Mouse (Mus musculus): ENCODE data around the gene Casp8.
"Not testable (repeated sequence)": the region's sequence is repeated elsewhere in the genome, so short reads cannot be mapped to it uniquely, and the experiment has no call there.

Gene Casp8

DNA sequence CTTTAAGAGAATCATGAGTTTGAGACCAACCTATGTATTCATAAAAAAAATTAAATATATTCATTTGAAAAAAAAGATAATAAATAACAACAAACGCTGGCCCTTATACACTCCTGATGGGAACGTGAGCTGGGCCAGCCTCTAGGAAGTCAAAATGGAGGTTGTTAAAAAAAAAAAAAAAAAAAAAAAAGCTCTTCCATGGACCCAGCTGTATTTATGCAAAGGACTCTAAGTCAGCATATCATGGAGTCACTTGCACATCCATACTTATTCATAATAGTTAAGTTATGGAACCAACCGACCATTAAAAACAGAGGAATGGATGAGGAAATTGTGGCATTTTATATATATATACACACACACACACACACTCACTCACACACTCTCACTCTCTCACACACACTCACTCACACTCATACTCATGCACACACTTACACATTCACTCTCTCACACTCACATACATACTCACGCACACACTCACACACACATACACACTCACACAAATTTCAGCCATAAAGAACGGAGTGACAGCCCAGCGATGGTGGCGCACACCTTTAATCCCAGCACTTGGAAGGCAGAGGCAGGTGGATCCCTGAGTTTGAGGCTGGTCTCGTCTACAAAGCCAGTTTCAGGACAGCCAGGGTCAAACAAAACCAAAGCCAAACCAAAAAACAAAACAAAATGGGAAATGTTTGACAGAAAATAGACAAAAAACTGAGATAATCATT lies 6.5 kb downstream of the Casp8 start:
- no peak for DNase-seq

DNA sequence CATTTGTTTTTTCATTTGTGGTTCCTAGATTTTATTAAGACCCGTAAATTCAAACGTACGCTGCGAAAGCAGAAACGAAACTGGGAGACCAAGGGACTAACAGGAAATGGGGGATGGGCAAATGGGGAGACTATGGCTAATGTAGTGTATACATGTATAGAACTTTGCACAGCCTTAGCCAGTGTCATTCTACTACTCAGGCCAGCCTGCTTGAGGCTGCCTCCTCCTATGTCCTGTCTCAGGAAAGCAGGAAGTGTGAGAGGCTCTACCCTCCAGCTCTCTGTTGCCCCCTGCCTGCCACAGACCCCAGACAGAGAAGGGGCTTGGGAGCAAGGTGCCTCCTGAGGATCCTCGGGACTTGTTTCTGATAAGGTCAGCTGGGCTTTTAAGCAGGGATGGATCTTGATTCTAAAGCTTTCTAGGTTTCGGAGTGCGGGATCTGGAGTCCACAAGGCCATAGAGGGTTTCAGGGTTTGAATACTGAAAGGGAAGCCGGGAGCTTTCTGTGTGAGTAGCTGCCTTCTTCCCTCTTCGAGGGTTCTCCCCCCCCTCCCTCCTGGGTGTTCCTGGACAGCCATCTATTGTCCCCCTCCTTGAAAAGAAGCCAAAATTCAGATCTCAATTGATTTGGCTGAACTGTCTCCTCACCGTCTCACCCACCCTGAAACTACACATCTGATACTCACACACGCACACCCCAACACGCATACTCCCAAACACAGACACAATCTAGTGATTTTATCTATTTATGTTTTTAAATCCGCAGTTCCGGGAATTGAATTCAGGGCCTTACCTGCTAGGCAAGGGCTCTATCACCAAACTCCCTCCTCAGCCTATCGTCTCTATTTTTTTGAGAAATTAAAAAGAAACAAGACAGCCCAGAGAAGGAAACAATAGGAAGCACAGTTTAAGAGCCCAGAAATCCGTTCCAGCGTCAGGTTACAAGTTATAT lies 7.4 kb downstream of the Casp8 start:
- peak; percentile 30 to 63 for DNase-seq

DNA sequence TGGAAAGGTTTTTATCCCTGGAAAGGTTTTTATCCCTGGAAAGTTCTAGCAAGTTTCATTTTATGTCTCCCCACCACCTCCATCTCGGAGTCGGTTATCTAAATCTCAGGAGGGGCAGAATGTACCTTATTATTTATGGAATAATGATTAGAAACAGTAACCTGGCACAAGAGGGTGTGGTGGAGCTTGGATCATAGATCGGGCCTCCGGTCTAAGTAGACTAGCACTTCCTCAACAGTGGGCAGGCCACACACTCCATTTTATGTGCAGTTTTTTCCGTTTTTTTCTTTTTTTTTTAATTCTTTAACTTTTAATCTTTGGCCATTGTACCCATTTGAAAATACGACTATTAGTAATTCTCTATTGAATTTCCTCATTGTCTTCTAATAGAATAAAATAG lies 8.4 kb downstream of the Casp8 start:
- no peak for DNase-seq

DNA sequence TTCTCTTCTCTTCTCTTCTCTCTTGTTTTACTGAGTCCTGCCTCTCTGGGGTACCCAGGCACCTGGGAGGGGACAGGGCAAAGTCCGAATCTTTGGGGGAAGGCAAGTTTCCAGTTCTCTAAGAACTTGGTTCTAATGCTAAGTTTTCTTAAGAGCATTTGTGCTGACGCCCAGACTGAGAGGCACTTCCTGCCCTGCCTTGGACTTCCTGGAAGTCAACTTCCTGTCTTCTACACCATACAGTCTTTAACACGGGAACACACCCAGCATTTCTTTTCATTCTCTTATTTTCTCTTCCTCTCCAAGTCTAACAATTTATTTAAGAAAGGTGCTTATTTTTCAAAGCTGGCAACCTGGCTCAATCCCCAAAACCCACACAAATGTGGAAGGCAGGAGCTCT lies 11.5 kb downstream of the Casp8 start:
- DNase-seq: no peak

- no peak for DNase-seq
Measured at GRCm38 (mm10) chr1:58826319-58826718, 31.1 kb downstream of the Casp8 start.

GRCm38 (mm10) chr1:58830741-58831140 lies 35.6 kb downstream of the Casp8 start:
- DNase-seq: no peak

- no peak for DNase-seq
Measured at GRCm38 (mm10) chr1:58832198-58832597, 37.0 kb downstream of the Casp8 start.

DNA sequence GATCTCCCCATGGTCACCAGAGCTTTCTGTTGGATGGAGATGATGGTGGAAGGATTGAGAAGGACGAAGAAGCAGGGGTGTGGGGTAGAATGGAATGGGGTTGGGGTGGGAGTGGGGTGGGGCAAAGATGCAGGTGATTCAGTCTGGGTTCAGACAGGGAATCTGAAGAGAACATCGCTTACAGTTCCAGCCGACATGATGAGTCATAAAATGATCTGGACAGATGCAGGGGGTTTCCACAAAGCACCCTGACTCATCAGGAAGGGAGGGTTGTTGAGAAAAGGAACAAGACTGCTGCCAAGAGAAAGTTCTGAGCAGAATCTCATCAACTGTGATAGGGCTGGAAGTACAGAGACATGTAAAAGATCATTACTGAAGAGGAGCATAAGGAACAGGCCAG lies 61.6 kb downstream of the Casp8 start:
- DNase-seq: not testable (repeated sequence)

DNA sequence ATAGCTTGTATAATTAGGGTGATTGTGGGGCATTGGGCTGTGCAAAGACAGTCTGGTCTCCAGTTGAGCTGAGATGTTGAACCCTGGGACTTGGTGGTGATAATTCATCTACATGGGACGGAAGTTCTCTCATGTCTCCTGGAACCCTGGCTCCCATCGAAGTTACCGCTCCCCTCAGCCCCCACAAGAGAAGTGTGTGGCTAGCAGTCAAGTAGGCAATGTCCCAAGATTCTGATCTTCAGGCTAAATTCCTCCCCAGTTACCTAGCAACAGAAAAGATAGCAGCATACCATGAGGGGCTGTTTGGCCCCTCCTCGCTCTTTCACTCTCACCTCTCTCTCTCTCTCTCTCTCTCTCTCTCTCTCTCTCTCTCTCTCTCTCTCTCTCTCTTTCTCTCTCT lies 64.0 kb downstream of the Casp8 start:
- not testable (repeated sequence) for DNase-seq

DNA sequence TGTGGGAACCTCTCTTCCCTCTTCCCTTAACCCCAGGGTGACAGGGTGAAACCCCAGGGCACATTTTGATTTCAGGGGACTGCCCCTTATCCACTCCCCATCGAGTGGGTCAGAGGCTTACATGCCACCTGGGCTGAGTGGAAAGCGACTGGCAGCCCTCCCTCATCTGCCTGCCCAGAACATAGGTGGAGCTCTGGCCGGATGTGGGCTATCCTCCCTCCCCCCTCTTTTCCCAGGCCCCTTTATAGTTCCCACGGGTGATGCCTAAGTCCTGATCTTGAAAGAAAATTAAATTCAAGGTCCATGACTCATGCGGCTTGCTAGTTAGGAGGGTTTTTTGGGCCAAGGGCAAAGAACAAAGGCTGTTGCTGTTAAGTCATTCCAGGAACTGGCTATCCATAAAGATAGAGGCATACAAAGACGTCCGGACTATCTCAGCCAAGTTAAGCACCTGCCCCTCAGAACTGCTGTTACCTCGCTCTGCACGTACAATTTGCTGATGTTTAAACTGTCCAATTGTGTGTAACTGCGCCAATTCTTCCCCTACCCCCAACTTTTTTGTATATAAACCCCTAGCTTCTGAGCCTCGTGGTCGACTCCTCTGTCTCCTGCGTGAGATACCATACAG lies 64.7 kb downstream of the Casp8 start:
- DNase-seq: peak; percentile 3 to 9

GRCm38 (mm10) chr1:58860586-58860985 lies 65.4 kb downstream of the Casp8 start:
- not testable (repeated sequence) for DNase-seq

- DNase-seq: not testable (repeated sequence)
Measured at GRCm38 (mm10) chr1:58876500-58876899, 81.3 kb downstream of the Casp8 start.

GRCm38 (mm10) chr1:58879291-58879690 lies 84.1 kb downstream of the Casp8 start:
- not testable (repeated sequence) for DNase-seq

DNA sequence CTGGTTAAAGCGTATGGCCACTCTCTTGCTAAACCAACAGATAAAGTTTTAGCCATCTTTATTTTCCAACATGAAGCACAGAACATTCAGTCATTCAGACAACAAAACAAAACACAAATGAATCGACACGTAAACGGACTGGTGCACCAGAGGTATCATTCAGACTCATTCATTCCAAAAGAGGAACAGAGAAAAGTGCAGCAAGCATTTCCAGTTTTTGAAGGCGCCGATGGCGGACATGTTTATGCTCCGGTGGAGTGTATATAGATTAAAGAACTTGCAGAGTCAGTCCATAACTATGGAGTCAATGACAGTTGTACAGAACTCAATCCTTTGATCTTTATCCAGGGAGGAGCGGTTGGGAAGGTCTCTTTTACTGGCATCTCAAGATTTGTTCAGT lies 88.1 kb downstream of the Casp8 start:
- DNase-seq: not testable (repeated sequence)

DNA sequence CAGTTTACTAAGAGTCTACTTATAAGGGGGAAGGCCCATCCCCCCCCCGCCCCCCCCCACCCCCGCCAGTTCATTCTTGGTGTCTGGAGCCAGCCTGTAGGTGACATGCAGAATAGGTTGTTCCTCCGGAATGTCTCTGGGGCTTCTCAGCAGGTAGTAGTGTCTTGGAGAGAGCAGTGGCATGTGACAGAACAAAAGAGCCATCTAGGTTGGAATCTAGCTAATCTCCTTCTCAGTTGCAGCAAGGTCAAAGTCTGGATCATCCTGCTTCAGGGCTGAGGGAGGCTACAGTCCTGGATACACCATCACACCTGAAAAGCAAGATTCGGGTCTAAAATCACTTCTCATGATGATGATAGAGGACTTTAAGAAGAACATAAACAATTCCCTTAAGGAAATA lies 90.5 kb downstream of the Casp8 start:
- DNase-seq: no peak

DNA sequence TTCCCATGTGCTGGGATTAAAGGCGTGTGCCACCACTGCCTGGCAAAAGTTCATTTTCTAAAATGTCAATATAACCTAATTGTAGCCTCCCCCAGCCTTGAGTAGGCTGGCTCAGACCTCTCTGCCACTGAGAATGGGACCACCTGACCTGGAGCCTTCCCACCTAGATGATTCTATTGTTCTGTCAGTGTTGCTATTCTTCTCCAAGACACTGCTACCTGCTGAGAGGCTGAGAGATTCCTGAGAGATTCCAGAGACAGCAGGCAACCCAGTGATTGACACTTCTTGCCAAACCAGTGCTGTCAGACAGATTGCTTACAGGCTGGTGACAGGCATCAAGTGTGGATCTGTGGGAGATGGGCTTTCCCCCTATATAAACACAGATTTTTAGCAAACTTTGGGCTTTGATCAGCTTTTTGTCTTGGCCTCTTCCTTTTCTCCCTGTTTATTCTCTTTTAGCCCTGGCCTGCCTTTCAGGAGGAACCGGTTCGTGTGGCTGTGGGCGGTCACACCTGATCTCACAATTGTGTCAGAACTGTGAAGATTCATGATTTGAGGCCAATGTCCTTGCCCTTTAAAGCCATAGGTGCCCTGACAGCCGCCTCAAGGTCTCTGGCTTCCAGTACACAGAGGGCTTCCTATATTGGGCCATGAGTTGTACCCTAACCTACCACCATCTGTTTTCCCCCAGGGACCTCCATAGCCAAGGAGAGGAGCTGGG lies 94.8 kb downstream of the Casp8 start:
- peak; percentile 19 to 24 for DNase-seq

GRCm38 (mm10) chr1:58890697-58891290 lies 95.6 kb downstream of the Casp8 start:
- not testable (repeated sequence) for DNase-seq

DNA sequence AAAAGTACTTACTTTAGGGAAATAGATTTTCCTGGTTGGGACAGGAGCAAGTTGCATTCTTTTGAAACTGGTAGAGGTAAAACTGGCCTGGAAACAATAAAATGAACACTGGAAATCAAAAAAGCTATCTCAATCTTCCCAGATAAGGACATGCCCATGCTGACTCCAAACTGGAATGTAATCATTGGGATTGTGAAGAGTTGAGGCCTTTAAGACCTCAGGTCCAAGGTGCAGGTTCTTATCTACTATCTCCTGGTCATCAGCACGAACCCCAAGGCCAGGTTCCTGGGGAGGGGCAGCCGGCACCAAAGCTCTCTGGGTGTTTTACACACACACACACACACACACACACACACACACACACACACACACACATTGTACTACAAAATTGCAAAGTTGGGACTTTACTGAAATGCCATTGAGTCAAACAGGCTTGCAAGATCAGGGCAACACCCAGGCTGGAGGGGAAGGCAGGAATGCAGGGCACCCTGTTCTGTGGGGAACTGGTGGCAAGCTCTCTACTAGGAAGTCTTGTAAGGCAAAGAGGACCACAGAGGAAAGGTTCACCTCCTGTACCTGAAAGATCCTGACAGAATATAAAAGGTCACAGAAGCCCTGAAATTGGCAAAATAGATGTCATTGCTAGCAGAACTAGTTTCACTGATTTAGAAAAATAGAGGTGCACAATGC lies 96.5 kb downstream of the Casp8 start:
- not testable (repeated sequence) for DNase-seq

DNA sequence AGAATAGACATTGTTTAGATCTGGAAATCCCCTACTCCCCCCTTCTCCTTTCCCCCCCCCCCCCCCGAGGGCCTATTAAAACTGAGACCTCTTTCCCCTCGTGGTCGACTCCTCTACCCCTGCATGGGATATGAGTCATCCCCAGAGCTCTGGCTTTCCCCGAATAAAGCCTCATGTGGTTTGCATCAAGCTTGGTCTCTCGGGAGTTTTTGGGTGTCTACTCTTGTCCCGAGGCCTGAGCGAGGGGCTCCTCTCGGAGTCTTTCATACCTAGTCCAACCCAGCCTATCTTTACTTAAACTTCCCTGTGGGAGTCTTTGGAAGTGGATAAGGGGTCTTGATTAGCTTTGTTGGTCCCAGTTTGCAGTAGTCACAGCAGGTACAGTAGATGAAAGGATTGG lies 97.2 kb downstream of the Casp8 start:
- DNase-seq: not testable (repeated sequence)

All from kidney, adult 8-10 months (tissue).